Mouse (Mus musculus) forebrain, embryonic 11.5 days (tissue): ENCODE results near the gene Slc30a2. TPM values are rescaled to one million over a fixed set of nuclear protein-coding genes. Genes with fewer than 3 reads are reported as not detected.

Source experiments
- ATAC-seq: fragments of 200-750 bp; cut with Nextera tagmentation; replicated peaks from 2 replicates; pipeline ENCODE4 v1.8.0; 2017; ENCODE audit warnings: moderate TSS enrichment; ENCODE audit not compliant: low FRiP score
- DNase-seq: peaks from one replicate; pipeline ENCODE4 v3.0.0-alpha.2; 2017; ENCODE audit warnings: low spot score
- H3K27ac ChIP-seq: fragments of 300-500 bp; sonication (generic); 2 replicates; pipeline ENCODE4 v1.5.1; 2014; ENCODE audit warnings: low read depth, low read length
- H3K27me3 ChIP-seq: fragments of 300-500 bp; sonication (generic); 2 replicates; pipeline ENCODE4 v1.6.1; 2014; ENCODE audit warnings: mild to moderate bottlenecking, low read length, mixed read lengths; ENCODE audit not compliant: control insufficient read depth, insufficient read depth
- H3K36me3 ChIP-seq: fragments of 300-500 bp; sonication (generic); 2 replicates; pipeline ENCODE4 v1.6.1; 2014; ENCODE audit warnings: mild to moderate bottlenecking, low read length, moderate library complexity, mixed read lengths; ENCODE audit not compliant: control insufficient read depth, insufficient read depth
- H3K4me1 ChIP-seq: fragments of 300-500 bp; sonication (generic); replicated peaks from 2 replicates; pipeline ENCODE4 v1.6.1; 2014; ENCODE audit warnings: low read length, mixed read lengths; ENCODE audit not compliant: control insufficient read depth, insufficient read depth
- H3K4me2 ChIP-seq: fragments of 300-500 bp; sonication (generic); 2 replicates; pipeline ENCODE4 v1.6.1; 2014; ENCODE audit warnings: low read depth, mild to moderate bottlenecking, low read length, moderate library complexity, mixed read lengths; ENCODE audit not compliant: severe bottlenecking
- H3K4me3 ChIP-seq: fragments of 300-500 bp; sonication (generic); 2 replicates; pipeline ENCODE4 v1.5.1; 2014; ENCODE audit warnings: low read depth, low read length
- H3K9ac ChIP-seq: fragments of 300-500 bp; sonication (generic); 2 replicates; pipeline ENCODE4 v1.6.1; 2014; ENCODE audit warnings: low read length
- H3K9me3 ChIP-seq: fragments of 300-500 bp; sonication (generic); 2 replicates; pipeline ENCODE4 v1.6.1; 2016; ENCODE audit warnings: low read length, mixed read lengths; ENCODE audit not compliant: control insufficient read depth
- WGBS: fragments of 180-500 bp; shearing (Covaris S2); extraction: QIAGEN DNeasy Blood & Tissue Kit; methylation state at CpG from one replicate; pipeline ENCODE4 v1.1.7; 2014; 5-methylcytosine and 5-hydroxymethylcytosine counted together
- polyA plus RNA-seq: library from polyadenylated mRNA; unstranded; fragments of >200 nt; fragmentation: Nextera tagmentation; extraction: Ambion mirVana; gene quantifications from 2 replicates; pipeline ENCODE4 v1.2.1, GENCODE M21; 2014

Slc30a2 gene
- polyA plus RNA-seq, 1 experiment from 2014 or later: not detected

DNA sequence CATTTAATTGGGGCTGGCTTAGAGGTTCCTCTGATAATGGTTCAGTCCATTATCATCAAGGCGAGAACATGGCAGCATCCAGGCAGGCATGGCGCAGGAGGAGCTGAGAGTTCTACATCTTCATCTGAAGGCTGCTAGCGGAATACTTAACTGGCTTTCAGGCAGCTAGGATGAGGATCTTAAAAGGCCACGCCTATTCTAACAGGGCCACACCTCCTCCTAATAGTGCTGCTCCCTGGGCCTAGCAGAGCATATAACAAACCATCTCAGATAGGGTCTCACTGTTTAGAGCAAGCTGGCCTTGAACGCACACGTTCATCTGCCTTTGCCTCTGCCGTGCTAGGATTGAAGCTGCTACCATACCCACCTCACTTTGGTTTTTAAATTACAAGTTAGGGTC lies 6.8 kb downstream of the Slc30a2 start:
- Histone ChIP-seq H3K27me3 (no peaks in the 10 kb centered on the region; the same call in 1 of the 2 replicates), H3K9me3 (no peaks in the 10 kb centered on the region), H3K4me1 (no peaks in the 10 kb centered on the region), H3K4me3 (no peak overlapping the region), H3K4me2 (no peak overlapping the region), H3K9ac (no peak overlapping the region), H3K36me3 (no peaks in the 10 kb centered on the region), H3K27ac (no peak overlapping the region)
- no peak for DNase-seq
- 84% methylated on average over 7 of the region's 7 CpGs for WGBS
- no peak for ATAC-seq

DNA sequence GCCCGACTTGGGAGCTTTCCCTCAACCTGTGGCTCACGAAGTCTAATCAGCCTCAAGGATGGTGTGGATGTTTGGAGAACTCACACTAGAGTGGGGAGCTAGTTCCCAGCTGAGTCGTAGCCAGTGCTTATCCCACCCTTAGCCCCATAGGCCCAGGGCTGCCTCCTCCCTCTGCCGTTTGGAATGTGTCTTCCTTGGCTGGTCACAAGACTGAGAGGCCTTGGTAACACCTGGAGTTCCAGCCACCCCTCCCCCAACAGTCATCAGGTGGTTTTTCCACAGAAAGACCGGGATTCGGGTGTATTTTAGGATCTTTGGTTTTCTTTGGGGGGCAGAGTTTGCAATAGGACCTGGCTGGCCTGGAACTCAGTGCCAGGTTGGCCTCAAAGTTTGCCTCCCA lies 7.7 kb downstream of the Slc30a2 start:
- DNase-seq: no peak
- ATAC-seq: no peak

DNA sequence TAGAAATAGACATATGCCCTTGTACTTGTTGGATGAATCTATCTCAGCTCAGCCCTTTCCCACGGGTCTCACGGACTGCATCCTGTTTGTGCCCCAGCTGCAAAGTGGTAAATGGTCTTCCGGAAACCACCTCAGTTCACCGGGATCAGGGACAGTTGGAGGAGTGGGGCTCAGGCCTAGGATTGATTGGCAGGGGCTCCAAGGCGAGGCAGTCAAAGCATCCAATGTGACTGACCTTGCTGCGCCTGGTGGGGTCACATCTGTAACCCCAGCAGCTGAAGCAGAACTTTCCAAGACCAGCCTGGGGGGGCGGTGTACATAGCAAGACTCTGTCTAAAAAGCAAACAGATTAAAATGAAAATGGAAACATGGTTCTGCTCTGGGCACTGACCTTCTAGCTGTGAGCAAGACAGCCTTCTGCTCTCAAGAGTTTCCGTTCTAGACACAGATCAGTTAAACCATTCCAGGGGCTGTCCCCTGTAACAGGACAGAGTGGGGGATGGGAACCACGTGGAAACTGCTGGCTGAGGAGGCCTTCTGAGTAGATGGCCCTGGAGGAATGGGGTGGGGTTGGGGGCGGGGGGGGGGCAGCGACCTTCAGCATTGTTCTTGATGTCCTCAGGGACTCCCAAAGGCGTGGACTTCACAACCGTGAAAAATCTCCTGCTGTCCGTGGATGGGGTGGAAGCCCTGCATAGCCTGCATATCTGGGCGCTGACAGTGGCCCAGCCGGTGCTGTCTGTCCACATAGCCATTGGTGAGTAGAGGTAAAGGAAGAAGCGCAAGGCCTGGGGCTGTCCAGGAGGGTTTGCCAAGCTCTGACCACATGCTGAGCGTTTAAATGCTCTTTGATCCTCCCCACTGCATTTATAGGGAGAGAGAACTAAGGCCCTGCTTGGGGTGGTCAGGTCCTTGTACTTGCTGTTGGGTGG lies 8.6 kb downstream of the Slc30a2 start:
- H3K4me2 ChIP-seq: no peak overlapping the region
- no peak for ATAC-seq
- no peak overlapping the region for H3K27ac ChIP-seq
- H3K9me3 ChIP-seq: no peaks in the 10 kb centered on the region
- DNase-seq: no peak
- WGBS: 69% methylated on average over 18 of the region's 18 CpGs
- H3K27me3 ChIP-seq: no peaks in the 10 kb centered on the region
- H3K36me3 ChIP-seq: no peaks in the 10 kb centered on the region
- no peaks in the 10 kb centered on the region for H3K4me1 ChIP-seq
- no peak overlapping the region for H3K9ac ChIP-seq
- no peak overlapping the region for H3K4me3 ChIP-seq

More for the DNA sequence above, 7.7 kb downstream of the Slc30a2 start:
- Histone ChIP-seq H3K27ac (no peak overlapping the region), H3K4me1 (no peaks in the 10 kb centered on the region), H3K9ac (no peak overlapping the region), H3K4me2 (no peak overlapping the region), H3K4me3 (no peak overlapping the region), H3K9me3 (no peaks in the 10 kb centered on the region), H3K36me3 (no peaks in the 10 kb centered on the region), H3K27me3 (no peaks in the 10 kb centered on the region; the same call in 1 of the 2 replicates)
- 87% methylated on average over 6 of the region's 6 CpGs for WGBS

DNA sequence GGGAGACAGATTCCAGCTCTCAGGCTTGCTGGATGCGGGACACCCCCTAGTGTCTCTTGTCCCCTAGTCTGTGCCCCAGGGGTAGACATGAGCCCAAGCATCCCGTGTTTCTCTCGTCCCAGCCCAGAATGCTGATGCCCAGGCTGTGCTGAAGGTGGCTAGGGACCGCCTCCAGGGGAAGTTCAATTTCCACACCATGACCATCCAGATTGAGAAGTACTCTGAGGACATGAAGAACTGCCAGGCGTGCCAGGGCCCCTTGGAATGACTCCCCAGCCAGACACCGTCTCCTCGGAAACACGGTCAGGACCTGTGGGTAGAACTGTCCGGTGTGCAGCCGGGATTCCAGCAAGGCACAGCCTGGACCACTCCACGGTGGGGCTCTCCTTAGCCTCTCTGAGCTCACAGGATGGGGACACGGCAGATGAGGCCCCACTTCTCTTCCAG lies 9.3 kb downstream of the Slc30a2 start:
- Histone ChIP-seq H3K27me3 (peaks cover 3% of the 10 kb centered on the region; the same call in 1 of the 2 replicates), H3K36me3 (no peaks in the 10 kb centered on the region), H3K4me2 (no peak overlapping the region), H3K4me3 (no peak overlapping the region), H3K9ac (no peak overlapping the region), H3K4me1 (0 out of 2 replicates have a peak, but pooled peaks cover 2% of the 10 kb centered on the region), H3K27ac (no peak overlapping the region), H3K9me3 (no peaks in the 10 kb centered on the region)
- 83% methylated on average over 12 of the region's 12 CpGs for WGBS
- DNase-seq (no peak), ATAC-seq (no peak)

DNA sequence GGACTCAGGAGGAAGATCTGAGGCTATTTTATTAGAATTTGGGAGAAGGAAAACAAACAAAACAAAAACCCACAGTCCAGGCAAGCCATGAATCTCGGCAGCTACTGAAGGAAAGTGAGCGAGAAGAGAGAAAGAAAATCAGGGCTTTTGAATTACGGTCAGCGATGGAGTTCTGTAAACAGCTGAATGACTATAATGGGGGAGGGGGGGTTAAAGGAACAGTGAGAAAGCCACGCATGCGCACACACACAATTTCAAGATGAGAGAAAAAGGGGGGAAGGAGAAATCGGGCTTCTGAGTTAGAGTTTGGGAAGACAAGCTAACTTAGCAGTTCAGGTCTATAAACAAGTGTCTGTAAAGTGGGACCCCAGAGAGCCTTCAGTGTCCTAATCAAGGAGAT lies 9.9 kb downstream of the Slc30a2 start:
- Histone ChIP-seq H3K4me2 (no peak overlapping the region), H3K27ac (no peak overlapping the region), H3K4me1 (0 out of 2 replicates have a peak, but pooled peaks cover 2% of the 10 kb centered on the region), H3K9me3 (no peaks in the 10 kb centered on the region), H3K4me3 (no peak overlapping the region), H3K9ac (no peak overlapping the region), H3K36me3 (no peaks in the 10 kb centered on the region), H3K27me3 (peaks cover 5% of the 10 kb centered on the region)
- no peak for ATAC-seq
- WGBS: 84% methylated on average over 7 of the region's 7 CpGs
- no peak for DNase-seq

DNA sequence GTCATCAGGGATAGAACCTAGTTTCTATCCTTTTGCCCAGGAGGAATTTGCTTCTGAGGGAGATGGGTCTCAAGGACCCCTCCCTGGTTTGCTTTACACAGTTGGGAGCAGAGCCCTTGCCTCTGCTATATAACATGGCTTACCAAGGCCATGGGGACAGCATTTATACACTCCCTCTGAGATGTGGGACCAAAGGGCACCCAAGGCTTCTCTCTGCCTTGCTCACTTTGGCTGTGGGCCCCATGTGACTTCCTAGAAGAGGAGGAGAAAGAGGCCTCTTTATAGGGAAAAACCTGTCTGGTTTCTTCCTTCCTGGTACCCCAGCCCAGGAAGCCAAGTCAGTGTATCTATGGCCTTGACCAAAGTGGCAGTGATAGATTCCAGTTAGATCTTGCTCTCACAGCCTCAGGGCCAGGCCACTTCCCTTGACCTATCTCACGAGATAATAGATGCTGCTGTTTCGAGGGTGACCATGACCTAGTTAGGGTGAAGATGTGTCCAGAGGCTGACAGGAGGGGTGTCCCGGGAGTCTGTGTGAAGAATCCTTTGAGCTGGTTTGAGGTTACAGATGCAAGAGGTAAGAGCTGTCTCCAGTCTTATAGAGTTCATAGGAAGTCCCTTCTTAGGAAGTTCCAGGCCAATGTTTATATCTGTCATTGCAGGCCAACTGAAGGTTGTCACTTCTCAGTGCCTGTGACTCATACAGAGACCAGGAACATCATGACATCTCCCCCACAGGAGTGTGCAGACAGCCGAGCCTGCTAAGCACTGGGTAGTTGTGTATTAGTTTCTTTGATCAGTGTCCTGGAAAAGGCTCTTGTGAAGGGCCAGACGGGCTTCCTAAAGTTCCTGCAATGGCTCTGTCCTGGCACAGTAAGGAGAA lies 10.8 kb downstream of the Slc30a2 start:
- DNase-seq (no peak), ATAC-seq (no peak)
- H3K9me3 ChIP-seq: no peaks in the 10 kb centered on the region
- 0 out of 2 replicates have a peak, but pooled peaks cover 2% of the 10 kb centered on the region for H3K4me1 ChIP-seq
- no peak overlapping the region for H3K9ac ChIP-seq
- peaks cover 5% of the 10 kb centered on the region for H3K27me3 ChIP-seq
- 68% methylated on average over 5 of the region's 5 CpGs for WGBS
- H3K27ac ChIP-seq: no peak overlapping the region
- H3K36me3 ChIP-seq: no peaks in the 10 kb centered on the region
- H3K4me2 ChIP-seq: no peak overlapping the region
- H3K4me3 ChIP-seq: no peak overlapping the region

DNA sequence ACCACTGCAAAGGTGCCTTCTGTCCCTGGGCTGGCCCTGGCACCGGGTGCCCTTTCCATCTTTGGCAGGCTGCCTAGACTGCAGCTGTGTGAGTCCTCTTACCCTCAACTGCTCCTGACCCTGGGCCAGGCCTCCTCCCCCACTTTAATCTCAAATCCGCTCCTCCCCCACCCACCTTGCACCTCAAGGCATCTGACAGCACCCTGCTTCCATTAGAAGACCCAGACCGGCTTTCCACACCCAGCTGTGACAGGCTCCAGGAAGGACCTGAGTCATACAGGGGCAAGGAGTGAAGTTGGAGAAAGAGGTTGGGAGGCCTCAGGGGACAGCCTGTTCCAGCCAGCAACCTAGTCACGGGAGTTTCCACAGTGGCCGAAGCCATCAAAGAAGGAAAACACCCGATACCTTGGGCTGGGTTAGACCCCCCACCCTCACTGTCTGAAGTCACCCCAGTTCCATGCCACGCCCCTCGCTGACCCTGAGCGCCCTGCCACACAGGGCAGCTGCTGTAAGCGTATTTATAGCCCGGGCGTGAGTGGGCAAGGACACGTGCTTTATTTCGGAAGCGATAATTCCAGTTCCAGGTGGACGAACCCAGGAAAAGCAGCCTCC lies 13.0 kb downstream of the Slc30a2 start:
- Histone ChIP-seq H3K27me3 (peaks cover 5% of the 10 kb centered on the region), H3K4me3 (no peak overlapping the region), H3K36me3 (no peaks in the 10 kb centered on the region), H3K4me2 (no peak overlapping the region), H3K4me1 (0 out of 2 replicates have a peak, but pooled peaks cover 2% of the 10 kb centered on the region), H3K9ac (no peak overlapping the region), H3K9me3 (no peaks in the 10 kb centered on the region), H3K27ac (no peak overlapping the region)
- DNase-seq: no peak
- ATAC-seq: no peak
- WGBS: 55% methylated on average over 16 of the region's 16 CpGs
